ENCODE assay signal across 14 mouse cellular contexts in the genomic region with DNA sequence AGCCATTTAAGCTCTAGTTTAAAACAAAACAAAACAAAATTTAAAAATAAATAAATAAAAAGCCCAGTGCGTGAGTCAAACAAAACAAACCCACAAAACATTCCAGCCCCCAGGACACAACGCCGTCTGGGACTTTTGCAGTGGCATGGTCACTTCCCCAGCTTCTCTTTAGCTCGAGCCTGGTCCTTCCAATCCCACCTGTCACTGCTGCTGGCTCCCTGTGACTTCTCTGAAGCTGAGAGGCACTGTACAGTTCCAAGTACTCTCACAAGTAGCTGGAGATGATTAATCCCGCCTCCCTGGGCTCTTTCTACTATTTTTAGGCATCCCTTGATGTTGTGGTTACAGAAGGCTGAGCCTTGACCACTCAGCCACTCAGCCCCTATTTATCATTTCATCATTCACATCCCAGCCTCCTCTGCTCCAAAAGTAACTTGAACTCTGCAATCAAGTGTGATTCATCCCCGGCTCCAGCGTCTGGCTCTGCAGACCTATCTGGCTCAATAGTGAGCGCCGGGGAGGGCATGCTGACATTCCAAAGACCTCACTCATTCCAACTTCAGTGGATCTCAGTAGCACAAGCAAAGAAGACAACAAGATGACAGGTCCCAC. TPM values are rescaled to one million over a fixed set of nuclear protein-coding genes. Genes with fewer than 3 reads are reported as not detected.
DNase-seq lines count a peak whose midpoint lies in the region; ATAC-seq and TF ChIP-seq lines count a peak whose summit lies in the region.
"Had no signal": no experiment of that assay in that cellular context is flagged by ENCODE, and none has a peak within 500 bp of the region (broad histone marks: within the 10 kb centered on the region; RNA-seq: fewer than 3 reads in every experiment).

No protein-coding gene starts in this region.

- ATAC-seq in Patski, result peak; percentile 96
- ATAC-seq in lung, embryonic 16.5 days (ENCODE audit: low read depth), result 0 out of 2 replicates have a peak, but pooled peaks have one; percentile 13

- in situ Hi-C loops in Patski (cut with MboI; ENCODE audit: low pct_unique_long_range_greater_than_20kb), result no loop called here

- peak; percentile 55 for DNase-seq in gastrocnemius, adult 18-20 months (ENCODE audit: low spot score)
- DNase-seq in gastrocnemius, postnatal 4 days (ENCODE audit: low spot score in 2 of 2), result no peak
- DNase-seq in Patski (ENCODE audit: low read depth, low spot score), result peak; percentile 99
- DNase-seq in gastrocnemius, postnatal 10 days, result peak; percentile 40
- DNase-seq in yolk sac, embryonic 10.5 days (ENCODE audit: low spot score), result no peak
- no peak for DNase-seq in layer of hippocampus, adult 2 months (ENCODE audit: low spot score in 2 of 2)
- no peak for DNase-seq in right cerebral cortex, postnatal 10 days (ENCODE audit: low spot score in 2 of 2)
- DNase-seq: B cell, adult 2 months; kidney, adult 18-20 months had no signal

- no peaks in the 10 kb centered on the region for H3K9me3 ChIP-seq in lung, embryonic 16.5 days (ENCODE audit: control insufficient read depth, low read length)

- no peak overlapping the region for H3K4me2 ChIP-seq in lung, embryonic 16.5 days (ENCODE audit: low read depth, low read length)

- peaks cover 8% of the 10 kb centered on the region for H3K4me1 ChIP-seq in lung, embryonic 16.5 days (replicated peaks; ENCODE audit: control insufficient read depth, insufficient read depth, low read length)

- no peak for TF ChIP-seq CTCF in Patski (IDR thresholded peaks at IDR 0.05)
- TF ChIP-seq CTCF in layer of hippocampus, adult 2 months (conservative IDR thresholded peaks at IDR 0.05), result no peak

- no peak overlapping the region for H3K9ac ChIP-seq in lung, embryonic 16.5 days (ENCODE audit: low read length)
- H3K9ac ChIP-seq: liver, embryonic 14.5 days had no signal

- H3K36me3 ChIP-seq in lung, embryonic 16.5 days (ENCODE audit: control insufficient read depth, insufficient read depth, low read length), result no peaks in the 10 kb centered on the region

- POLR2A ChIA-PET in Patski (lab: Charles Lee), result interaction anchor here (0.6 to 1.4 kb wide), 2 partner anchors 12 to 1759 kb away, joined by 3 to 5 read pairs; no protein-coding TSS in a partner anchor

- H3K4me3 ChIP-seq in lung, embryonic 16.5 days (ENCODE audit: low read length), result no peak overlapping the region
- no peak overlapping the region for H3K4me3 ChIP-seq in layer of hippocampus, adult 2 months

- WGBS in lung, embryonic 16.5 days, result 68% methylated on average over 9 of the region's 9 CpGs

- no peak overlapping the region for H3K27ac ChIP-seq in lung, embryonic 16.5 days (ENCODE audit: low read length)
- H3K27ac ChIP-seq in layer of hippocampus, adult 2 months, result no peak overlapping the region
- H3K27ac ChIP-seq: liver, embryonic 14.5 days had no signal

- H3K27me3 ChIP-seq in Patski, result no peaks in the 10 kb centered on the region
- H3K27me3 ChIP-seq in lung, embryonic 16.5 days (ENCODE audit: control insufficient read depth, insufficient read depth, low read depth, low read length), result no peaks in the 10 kb centered on the region

- CTCF ChIA-PET in Patski (lab: Charles Lee), result interaction anchor here (1.5 to 3.5 kb wide), 3 partner anchors 10 to 93 kb away, joined by 5 to 19 read pairs (median 6); no protein-coding TSS in a partner anchor

RNA-seq across cellular contexts. Expression of a gene that starts 22.7 kb away (rescaled TPM):
- total RNA-seq in gastrocnemius, adult 18-20 months (2021), result 10 to 100 TPM; 17.3 TPM
- 100 to 1,000 TPM; 125 to 128 TPM for total RNA-seq in gastrocnemius, postnatal 4 days (2021)
- polyA plus RNA-seq in Patski (2021), result 74.3 TPM
- total RNA-seq in gastrocnemius, postnatal 10 days (2021), result 10 to 100 TPM; 82.8 to 92.7 TPM
- 33.7 and 35.1 TPM in 2 replicates for polyA plus RNA-seq in lung, embryonic 16.5 days (2015; fragmentation: Nextera tagmentation; extraction: Ambion mirVana)
- total RNA-seq in layer of hippocampus, adult 2 months (2021), result 10 to 100 TPM; 41.2 to 41.4 TPM

RNA-seq across cellular contexts. Expression of a gene that starts 41.2 kb away (rescaled TPM):
- total RNA-seq in gastrocnemius, adult 18-20 months (2021), result not detected
- total RNA-seq in gastrocnemius, postnatal 4 days (2021), result not detected
- polyA plus RNA-seq in Patski (2021), result not detected
- not detected for total RNA-seq in gastrocnemius, postnatal 10 days (2021)
- polyA plus RNA-seq in lung, embryonic 16.5 days (2015; fragmentation: Nextera tagmentation; extraction: Ambion mirVana), result not detected in 2 replicates
- not detected for total RNA-seq in layer of hippocampus, adult 2 months (2021)
- total RNA-seq: left cerebral cortex, adult 8-10 months had no signal
- polyA plus RNA-seq: embryonic facial prominence, embryonic 11.5 days; liver, embryonic 14.5 days; stomach, embryonic 14.5 days had no signal

RNA-seq across cellular contexts. Expression of a gene that starts 50.6 kb away (rescaled TPM):
- total RNA-seq in gastrocnemius, adult 18-20 months (2021), result 1 to 10 TPM in 1 of 2 experiments, under 1 TPM in 1; 0.32 to 1.4 TPM
- 1 to 10 TPM; 3.8 to 5.2 TPM for total RNA-seq in gastrocnemius, postnatal 4 days (2021)
- not detected for polyA plus RNA-seq in Patski (2021)
- 1 to 10 TPM; 1.7 to 3.2 TPM for total RNA-seq in gastrocnemius, postnatal 10 days (2021)
- 2.9 and 5.5 TPM in 2 replicates for polyA plus RNA-seq in lung, embryonic 16.5 days (2015; fragmentation: Nextera tagmentation; extraction: Ambion mirVana)
- not detected for total RNA-seq in layer of hippocampus, adult 2 months (2021)
- total RNA-seq: left cerebral cortex, adult 8-10 months had no signal

Comparison
In these comparisons a context has a peak if more than half of its experiments do, and no peak if none do; other contexts are left out.
1. DNase-seq: peak in gastrocnemius, adult 18-20 months (single experiment), Patski (single experiment) and gastrocnemius, postnatal 10 days (single experiment); none in gastrocnemius, postnatal 4 days (0 of 2), yolk sac, embryonic 10.5 days (single experiment), layer of hippocampus, adult 2 months (0 of 2) and right cerebral cortex, postnatal 10 days (0 of 2).